ENCODE assay signal across 18 mouse cellular contexts in genomic region chr11:71971351-71971750, GRCm38 (mm10).
"Had no signal": no experiment of that assay in that cellular context is flagged by ENCODE, and none has a peak within 500 bp of the region (broad histone marks: within the 10 kb centered on the region; RNA-seq: fewer than 3 reads in every experiment).

No protein-coding gene starts in this region.

- H3K4me1 ChIP-seq: liver, embryonic 13.5 days; midbrain, embryonic 12.5 days; neural tube, embryonic 12.5 days; stomach, embryonic 15.5 days had no signal

- ATAC-seq: midbrain, embryonic 15.5 days had no signal

- H3K4me2 ChIP-seq: liver, embryonic 13.5 days; midbrain, embryonic 12.5 days; midbrain, embryonic 15.5 days; neural tube, embryonic 12.5 days; neural tube, embryonic 15.5 days; stomach, embryonic 15.5 days had no signal

- H3K4me3 ChIP-seq: liver, embryonic 13.5 days; midbrain, embryonic 12.5 days; midbrain, embryonic 15.5 days; myocyte; neural tube, embryonic 12.5 days; neural tube, embryonic 15.5 days; stomach, embryonic 15.5 days had no signal

- H3K9me3 ChIP-seq: liver, embryonic 13.5 days; midbrain, embryonic 12.5 days; midbrain, embryonic 15.5 days; neural tube, embryonic 12.5 days; neural tube, embryonic 15.5 days; stomach, embryonic 15.5 days had no signal

- H3K27ac ChIP-seq: liver, embryonic 13.5 days; midbrain, embryonic 12.5 days; midbrain, embryonic 15.5 days; neural tube, embryonic 12.5 days; neural tube, embryonic 15.5 days; stomach, embryonic 15.5 days had no signal

- H3K9ac ChIP-seq: liver, embryonic 13.5 days; midbrain, embryonic 12.5 days; midbrain, embryonic 15.5 days; neural tube, embryonic 12.5 days; neural tube, embryonic 15.5 days; stomach, embryonic 15.5 days had no signal

- H3K36me3 ChIP-seq: liver, embryonic 13.5 days; midbrain, embryonic 12.5 days; midbrain, embryonic 15.5 days; neural tube, embryonic 12.5 days; neural tube, embryonic 15.5 days; stomach, embryonic 15.5 days had no signal

- H3K27me3 ChIP-seq: liver, embryonic 13.5 days; midbrain, embryonic 12.5 days; midbrain, embryonic 15.5 days; neural tube, embryonic 12.5 days; neural tube, embryonic 15.5 days; stomach, embryonic 15.5 days had no signal

- DNase-seq: kidney, adult 18-20 months; kidney, adult 9 months; kidney, postnatal 14 days; kidney, postnatal 4 days; liver, embryonic 13.5 days; lung, adult 2 months; lung, postnatal 14 days; lung, postnatal 4 days; right cerebral cortex, adult 18-20 months; right cerebral cortex, postnatal 25 days; spleen, adult 18-20 months; thymus, postnatal 25 days had no signal
